Mouse (Mus musculus) layer of hippocampus, adult 11-12 months (tissue): ENCODE measurements around the gene Hcrtr2.
A peak's percentile ranks its signal among the peaks of the same experiment; 100 is the strongest.

Source experiments
- DNase-seq: peaks from one replicate; pipeline ENCODE4 v3.0.0; 2022; ENCODE audit warnings: low spot score

The Hcrtr2 gene

GRCm38 (mm10) chr9:76235945-76236503 lies 87.6 kb downstream of the Hcrtr2 start:
- no peak for DNase-seq

- no peak for DNase-seq
These were observed 88.8 kb downstream of the Hcrtr2 start for GRCm38 (mm10) chr9:76234899-76235298.

DNA sequence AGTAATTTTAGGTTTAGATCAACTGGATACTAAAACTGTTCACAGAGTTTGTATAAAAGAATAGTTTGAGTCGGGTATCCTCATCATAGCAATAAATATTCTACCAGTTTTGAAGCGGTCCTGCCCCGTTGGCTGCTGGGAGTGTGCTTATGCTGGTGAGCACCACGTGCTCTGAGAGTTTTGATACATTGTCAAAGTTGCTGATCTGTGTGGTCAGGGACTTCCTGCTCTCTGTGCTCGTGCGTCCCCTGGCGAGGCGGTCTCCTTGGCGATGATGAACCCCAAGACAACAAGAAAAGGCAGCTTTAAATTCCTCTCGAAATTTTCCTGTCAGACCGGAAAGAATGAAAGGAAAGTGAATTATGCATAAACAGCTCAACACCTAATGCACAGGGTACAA lies 93.3 kb downstream of the Hcrtr2 start:
- DNase-seq, result no peak

GRCm38 (mm10) chr9:76217178-76217975 lies 106.3 kb downstream of the Hcrtr2 start:
- no peak for DNase-seq

- DNase-seq, result peak; percentile 35
These were observed 109.0 kb downstream of the Hcrtr2 start for GRCm38 (mm10) chr9:76214678-76215077.

DNA sequence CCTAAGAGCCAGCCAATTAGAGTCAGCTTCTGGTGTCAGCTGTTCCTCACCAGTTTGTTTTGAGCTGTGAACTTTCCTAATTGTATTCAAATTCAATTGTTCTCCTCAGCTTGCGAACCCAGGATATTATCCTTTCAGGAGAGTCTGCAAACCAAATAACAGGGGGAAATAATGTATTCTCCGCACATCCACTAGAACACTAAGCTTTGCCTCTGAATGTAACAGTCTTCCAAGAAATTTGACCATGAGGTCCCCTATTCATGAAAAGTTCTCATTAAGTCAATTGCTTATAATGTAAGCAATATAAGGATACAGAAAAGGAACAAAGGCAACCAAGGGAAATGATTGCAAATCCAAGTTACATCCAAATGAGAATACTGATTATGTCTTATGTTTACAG lies 110.1 kb downstream of the Hcrtr2 start, which contains the start of gene Gfral:
Gene Gfral, minus strand, starts transcription at position 101 of the 400 bp plus-strand sequence.
- DNase-seq, result no peak

DNA sequence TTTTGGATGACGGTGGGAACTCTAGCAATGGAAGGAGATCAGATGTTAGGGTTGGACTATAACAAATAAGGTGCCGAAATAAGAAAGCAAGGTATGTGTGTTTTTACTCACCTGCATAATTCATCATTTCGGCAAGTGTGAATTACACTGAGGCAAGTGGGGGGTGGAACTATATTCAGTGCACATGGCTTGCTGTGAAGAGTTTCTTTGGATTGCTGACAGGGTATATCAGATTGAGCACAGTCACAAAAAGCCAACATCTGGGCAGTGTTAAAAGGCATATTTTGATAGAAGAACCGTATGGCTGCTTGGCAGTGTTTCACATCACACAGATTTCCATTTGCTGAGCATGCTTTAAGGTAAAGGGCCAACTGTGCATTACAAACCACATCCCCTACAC lies 126.7 kb downstream of the Hcrtr2 start:
- DNase-seq, result no peak

- no peak for DNase-seq
These were observed 144.4 kb downstream of the Hcrtr2 start for GRCm38 (mm10) chr9:76179221-76179620.
